Mouse (Mus musculus) frontal cortex, adult (tissue): ENCODE results near the gene Tbxa2r.

Experiments used
- ATAC-seq: cut with Nextera tagmentation; 2 replicates; pipeline ENCODE4 v1.9.2; 2017; ENCODE audit warnings: mild to moderate bottlenecking, moderate library complexity, mixed read lengths; ENCODE audit not compliant: low TSS enrichment

The Tbxa2r gene

DNA sequence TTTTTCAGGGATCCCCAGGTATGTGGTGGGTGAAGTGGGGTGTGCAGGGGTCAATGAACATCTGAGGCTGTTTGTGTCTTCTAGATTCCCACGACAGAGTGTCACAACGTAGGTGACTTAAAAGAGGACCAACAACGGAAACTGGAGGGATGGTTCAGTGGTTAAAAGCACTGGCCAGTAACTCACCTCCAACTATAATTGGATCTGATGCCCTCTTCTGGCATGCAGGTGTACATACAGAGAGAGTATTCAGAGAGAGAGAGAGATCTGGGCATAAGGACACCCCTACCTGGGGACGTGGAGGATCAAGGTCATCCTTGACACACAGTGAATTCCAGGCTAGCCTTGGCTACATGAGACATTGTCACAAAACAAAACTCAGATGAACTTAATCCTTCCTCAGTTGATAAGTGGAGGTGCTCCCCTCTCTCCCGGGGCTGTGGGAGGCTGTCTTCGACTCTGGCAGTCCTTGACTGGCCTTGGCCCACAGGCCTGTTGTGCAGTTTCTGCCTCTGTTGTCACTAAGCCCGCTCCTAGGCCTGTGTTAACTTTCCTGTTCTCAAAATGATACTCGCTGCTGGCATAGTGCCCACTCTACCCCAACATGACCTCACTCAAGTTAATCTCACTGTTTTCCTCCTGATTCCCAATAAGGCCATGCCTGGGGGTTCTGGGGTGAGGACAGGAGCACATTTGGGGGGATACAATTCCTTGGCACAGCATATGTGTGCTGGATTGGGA is 16.1 kb downstream of the Tbxa2r start:
- no peak for ATAC-seq

DNA sequence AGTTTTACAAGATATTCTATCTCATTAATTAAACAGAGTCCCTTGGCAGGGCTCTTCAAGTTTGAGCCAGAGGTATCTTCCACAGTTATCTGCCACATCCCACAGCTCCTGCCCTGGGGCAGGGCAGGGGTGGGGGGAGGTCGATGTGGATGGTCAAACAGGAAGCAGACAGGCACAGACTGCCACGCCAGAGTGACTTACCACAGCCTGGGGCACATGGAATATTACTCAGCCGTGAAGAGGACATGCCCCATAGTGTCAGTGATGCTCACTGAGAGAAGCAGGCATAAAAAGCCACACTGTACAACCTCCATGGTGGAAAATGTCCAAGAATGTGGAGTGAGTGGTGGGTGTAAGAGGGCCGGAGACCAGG is 16.6 kb downstream of the Tbxa2r start:
- ATAC-seq = no peak

DNA sequence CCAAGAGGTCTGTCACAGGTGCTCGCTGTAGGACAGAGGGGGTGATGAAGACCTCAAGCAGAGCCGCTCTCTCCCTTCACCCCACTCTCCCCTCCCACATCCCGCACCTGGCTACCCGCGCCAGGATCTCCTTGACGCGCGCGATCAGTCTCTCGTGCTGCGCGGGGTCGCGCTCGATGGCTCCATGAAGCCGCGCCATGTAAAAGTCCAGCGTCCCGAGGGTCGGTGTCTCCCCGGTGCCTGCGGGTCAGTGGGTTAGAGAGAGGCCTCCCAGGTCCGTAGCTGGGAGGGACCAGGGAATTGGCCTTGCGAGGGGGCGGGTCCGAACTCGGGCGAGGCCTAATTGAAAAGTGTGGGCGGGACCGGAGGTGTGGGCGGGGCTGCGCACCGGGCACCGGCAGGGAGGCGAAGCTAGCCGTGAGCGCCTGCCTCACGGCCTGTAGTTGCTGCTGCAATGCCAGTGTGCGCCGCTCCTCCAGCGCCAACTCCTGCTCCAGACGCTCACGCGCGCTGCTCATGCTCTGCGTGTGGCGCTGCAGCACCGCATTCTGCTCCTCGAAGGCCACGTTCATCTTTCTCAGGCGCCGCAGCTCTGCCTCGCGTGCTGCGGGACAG is 18.0 kb downstream of the Tbxa2r start:
- ATAC-seq = peak; percentile 38

DNA sequence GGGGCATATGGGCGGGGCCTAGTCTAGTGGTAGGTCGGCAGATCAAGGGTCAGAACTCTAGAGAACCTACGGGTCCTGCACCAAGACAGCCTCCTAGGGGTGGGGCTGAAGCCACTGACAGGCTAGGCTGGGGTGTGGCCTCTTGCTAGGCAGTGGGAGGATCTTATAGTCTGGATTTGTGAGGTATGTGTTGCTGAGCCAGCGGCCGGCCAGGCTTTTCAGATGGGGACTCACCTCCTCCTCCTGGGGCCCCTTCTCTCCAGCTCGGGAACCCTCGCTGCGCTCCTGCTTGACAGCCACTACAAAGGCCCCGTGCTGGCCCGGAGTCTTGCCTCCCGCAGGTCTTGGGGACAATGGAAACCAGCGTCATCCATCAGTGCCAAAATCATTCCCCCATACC is 20.6 kb downstream of the Tbxa2r start:
- ATAC-seq = no peak

DNA sequence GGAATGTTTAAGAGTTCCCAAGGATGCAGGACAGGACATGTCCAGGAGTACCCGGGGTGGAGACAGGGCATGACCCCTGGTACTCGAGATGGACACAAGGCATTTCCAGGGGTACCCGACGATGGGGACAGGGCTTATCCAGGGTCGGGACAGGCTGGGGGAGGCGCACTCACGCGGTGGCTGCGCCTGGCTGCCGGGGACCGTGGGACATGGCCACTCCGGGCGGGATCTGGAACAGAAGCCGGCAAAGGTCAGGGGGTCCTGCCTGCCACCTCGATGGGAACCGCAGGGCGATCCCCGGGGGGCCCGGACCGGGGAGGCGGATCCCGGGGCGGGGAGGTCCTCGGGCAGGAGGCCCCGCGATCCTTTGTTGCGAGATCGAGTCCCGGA is 21.4 kb downstream of the Tbxa2r start:
- no peak for ATAC-seq

DNA sequence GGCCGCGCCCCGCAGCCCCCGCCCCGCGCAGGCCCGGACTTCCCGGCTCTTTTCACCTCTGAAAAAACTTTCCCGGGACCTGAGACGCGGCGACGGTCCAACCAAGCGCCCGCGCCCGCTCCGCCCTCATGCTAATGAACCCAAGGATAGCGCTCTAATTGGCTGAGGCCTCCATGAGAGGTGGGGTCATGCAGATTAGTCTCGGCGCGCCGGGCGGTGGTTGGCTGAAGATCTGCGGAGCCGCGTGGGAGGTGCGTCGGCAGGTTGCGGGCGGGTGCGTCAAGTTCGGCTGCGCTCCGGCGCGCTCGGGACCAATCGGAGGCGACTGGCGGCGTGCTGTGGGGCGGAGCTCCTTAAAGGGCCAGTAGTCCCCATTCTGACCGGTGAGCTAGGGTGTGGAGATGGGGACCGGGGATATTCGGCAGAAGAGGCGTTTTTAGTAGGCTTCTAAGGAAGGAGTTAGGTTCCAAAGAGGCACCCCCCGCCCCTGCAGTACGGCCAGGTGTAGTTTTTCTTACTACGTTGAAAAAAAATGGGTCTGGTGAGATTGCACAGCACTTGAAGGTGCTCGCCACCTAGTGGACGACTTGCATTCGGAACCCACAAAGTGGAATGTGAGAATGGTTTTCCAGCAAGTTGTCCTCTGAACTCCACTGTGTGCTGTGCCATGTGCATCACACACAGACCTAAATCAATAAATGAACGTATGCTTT is 22.0 kb downstream of the Tbxa2r start, which contains the start of gene Hmg20b:
TSS of gene Hmg20b (minus strand) at position 130 of the 713 bp plus-strand sequence.
- ATAC-seq = peak; percentile 96

DNA sequence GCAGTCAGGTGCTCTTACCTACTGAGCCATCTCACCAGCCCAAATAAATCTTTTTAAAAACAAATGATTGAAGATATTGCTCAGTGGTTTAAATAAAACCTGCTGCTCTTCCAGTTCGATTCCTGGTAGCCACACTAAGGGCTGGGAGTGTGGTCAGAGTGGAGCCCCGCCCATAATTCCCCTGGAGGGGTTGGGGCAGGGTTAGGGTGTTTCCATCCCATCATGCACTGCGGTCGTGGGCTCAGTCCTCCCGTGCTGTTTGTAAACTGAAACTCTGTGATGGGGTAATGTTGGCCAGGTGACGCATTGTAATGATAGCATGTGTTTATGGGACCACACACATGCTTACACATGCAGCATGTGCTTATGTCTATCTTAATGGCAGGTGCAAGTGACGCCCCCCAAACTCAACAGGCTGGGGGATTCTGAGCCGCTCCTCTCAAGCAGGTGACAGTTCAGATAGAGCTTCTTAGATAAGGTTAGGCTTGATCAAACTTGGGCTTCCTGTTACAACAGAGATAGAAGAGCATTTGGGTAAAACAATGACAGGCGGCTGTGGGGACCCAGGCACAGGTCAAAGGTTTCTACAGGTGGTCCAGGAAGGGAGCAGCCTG is 23.3 kb downstream of the Tbxa2r start:
- ATAC-seq = no peak

DNA sequence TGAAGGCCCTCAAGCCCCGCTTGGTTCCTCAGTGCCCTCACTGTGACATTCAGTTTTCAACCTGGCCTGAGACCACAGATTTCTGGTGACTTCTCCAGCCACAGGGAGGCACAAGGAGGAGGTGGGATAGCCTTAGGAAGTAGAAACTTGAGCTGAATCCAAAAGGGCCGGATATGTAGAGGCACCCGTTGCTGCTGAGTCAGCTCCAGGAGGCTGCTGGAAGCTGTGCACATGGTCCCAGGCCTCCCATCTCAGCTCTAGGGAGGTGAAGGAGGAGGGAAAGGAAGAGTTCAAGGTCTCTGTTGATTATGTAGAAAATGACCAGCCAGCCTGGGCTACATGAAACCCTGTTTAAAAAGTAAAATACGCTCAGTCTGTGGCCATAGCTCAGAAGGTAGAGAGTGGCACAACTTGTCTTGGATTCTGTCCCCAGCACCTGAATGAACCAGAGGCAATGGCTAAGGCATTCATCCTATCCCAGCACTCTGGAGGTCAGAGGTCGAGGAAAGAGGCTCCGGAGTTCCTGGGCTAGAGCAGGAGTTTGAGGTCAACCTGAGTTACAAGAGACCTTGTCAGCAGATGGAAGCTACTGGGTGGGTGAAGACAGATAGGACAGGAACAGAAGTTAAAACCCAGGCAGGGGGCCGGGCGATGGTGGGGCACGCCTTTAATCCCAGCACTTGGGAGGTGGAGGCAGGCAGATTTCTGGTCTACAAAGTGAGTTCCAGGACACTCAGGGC is 26.4 kb downstream of the Tbxa2r start:
- no peak for ATAC-seq

DNA sequence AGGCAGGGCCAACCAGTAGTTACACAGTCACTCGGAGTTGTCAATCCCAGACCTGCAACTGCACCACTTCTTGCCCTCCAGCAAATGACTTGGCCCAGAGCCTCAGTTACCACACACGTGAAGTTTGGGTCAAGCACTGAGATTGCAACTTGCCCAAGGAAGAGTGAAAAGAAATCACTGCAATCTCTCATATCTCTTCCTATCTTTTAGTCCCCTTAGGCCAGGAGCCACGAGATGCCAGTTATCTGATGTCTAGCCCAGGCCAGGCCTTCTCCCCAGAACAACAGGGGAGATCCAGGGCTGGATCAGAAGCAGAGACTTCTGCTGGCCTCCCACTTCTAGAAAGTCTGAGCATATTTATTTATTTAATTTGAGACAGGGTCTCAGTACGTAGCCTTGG is 27.0 kb downstream of the Tbxa2r start:
- no peak for ATAC-seq

DNA sequence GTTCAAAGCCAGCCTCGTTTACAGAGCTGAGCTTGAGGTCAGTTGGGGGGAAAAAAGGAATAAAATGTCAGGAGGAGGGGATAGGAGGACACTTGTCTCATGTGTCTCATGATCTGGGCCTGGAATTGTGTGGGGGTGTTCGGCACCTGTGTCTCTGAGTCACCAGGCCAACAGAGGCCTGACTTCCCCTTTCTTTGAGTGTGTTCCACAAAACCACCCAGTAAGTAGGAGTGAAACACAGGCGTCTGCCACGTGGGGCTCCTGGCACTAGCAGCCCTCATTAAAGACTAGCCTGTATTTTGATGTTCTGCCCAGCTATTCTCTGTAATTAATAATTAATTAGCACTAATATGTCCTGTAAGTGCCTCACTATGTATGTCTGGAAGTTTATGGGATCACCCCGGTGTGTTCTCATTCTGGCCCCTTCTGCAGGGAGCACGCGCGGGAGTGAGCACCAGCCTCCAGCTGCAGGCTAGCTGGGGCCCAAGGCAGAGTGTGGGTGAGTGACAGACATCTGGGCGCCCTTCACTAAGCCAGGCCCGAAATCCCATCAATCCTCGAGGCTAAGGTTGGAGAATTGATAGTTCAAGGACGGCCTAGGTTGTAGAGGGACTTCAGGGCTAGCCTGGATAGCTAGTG is 27.9 kb downstream of the Tbxa2r start:
- no peak for ATAC-seq

DNA sequence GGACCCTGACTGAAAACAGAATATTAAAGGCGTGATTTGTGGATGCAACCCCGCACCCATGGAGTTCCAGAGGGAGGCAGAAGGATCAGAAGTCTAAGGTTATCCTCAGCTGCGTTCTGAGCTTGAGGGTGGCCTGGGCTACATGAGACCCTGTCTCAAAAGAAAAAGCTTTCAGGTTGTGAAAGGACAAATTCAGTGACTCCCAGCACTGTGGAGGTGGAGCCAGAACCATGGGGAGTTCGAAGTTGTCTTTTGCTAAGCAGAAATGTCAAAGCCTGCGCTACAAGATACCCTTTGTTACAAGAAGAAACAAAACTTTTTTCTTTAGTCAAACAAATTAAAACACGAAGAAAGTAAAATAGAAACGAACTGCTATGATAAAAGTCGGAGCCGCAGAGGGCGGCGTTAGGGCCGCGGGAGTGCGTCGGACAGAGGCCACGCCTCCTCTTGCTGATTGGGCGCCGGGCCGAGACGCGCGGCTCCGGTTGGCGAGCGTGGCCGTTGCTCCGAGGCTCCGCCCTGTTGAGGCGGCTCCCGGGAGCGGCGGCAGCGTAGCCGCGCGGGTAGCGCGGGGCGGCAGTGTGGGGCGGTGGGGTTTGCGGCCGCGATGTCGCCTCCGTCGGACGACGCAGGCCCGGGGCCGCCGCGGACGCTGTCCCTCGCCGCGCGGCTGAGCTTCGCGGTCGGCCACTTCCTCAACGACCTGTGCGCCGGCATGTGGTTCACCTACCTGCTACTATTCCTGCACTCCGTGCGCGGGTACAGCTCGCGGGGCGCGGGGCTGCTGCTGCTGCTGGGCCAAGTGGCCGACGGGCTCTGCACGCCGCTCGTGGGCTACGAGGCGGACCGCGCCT is 28.7 kb downstream of the Tbxa2r start, which contains the start of gene Mfsd12:
TSS of gene Mfsd12 (plus strand) at position 501 of the 854 bp plus-strand sequence.
- peak; percentile 91 for ATAC-seq

DNA sequence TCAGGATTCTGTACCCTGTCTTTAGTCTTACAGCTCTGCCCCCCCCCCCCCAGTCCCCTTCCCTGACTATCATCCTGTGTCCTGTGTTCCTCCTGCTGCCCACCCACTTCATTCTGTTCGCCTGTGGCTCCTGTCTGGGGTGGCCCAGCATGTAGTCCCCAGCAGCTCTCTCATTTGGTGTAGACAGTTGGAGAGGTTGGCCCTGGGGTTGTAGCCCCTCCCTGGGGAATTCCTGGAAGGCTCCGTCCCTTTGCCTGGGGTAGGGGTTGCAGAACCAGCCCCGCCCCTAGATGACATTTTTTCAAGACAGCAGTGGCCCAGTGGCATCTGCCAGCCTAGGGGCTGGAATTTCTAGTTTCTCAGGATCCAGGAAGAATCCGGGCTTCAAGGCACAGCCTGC is 29.7 kb downstream of the Tbxa2r start:
- ATAC-seq = no peak

DNA sequence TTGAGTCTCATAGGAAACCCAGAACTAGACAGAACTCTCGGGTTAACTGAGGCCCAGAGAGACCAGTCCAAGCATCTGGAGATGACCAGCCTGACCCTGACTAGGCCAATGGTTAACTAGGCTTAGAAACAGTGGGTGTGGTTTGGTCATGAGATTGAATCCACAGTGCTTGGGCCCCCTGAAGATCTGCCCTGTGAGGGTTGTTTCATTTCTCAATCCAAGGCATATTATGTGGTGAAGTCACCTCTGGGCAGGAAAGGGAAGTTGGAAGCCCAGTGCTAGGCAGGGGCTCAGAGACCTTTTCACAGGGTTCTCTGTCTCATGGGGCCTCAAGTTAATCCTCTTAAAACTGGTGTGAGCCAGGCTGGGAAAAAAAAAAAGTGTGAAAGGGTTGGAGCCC is 30.3 kb downstream of the Tbxa2r start:
- no peak for ATAC-seq

DNA sequence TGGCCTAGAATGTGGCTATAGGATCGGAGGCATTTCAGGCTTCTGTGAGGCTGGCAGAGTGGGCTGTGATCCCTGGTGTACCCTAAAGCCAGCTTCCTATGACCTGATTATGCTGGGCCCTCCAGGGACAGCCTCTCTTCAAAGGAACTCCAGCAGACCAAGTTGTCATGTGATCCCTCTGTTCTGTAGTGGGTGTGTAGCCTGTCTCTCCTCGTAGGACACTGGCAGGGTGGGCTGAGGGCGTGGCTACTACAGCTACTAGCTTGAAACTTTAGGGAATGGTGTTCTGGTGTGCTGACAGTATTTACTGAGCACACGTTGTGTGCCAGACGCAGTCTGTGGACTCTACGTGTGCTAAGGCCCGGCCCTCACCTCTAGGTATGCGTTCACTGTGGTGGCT is 32.2 kb downstream of the Tbxa2r start:
- no peak for ATAC-seq

DNA sequence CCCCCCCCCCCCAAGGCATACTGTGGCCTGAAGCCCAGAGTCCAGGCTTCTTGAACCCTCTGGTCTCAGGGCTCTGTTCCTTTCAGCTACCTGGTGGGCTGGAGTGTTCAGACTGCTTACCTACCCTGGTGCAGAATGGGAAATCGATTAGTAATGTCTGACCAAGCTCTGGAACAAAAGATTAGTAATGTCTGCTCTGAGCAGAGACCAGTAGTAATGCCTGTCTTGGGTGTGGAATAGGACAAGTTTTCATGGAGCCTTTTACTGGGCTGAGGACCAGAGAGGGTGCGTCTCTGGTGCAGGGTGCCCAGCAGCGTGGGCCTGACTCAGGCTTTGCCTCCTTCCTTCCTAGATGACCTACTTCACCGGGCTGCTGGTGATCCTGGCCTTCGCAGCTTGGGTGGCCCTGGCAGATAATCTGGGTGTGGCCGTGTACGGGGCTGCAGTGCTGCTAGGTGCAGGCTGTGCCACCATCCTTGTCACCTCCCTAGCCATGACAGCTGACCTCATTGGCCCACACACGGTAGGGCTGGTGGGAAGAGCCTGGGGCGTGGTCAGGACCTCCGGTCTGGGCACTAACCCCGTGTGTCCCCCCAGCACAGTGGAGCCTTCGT is 33.9 kb downstream of the Tbxa2r start:
- ATAC-seq = no peak

DNA sequence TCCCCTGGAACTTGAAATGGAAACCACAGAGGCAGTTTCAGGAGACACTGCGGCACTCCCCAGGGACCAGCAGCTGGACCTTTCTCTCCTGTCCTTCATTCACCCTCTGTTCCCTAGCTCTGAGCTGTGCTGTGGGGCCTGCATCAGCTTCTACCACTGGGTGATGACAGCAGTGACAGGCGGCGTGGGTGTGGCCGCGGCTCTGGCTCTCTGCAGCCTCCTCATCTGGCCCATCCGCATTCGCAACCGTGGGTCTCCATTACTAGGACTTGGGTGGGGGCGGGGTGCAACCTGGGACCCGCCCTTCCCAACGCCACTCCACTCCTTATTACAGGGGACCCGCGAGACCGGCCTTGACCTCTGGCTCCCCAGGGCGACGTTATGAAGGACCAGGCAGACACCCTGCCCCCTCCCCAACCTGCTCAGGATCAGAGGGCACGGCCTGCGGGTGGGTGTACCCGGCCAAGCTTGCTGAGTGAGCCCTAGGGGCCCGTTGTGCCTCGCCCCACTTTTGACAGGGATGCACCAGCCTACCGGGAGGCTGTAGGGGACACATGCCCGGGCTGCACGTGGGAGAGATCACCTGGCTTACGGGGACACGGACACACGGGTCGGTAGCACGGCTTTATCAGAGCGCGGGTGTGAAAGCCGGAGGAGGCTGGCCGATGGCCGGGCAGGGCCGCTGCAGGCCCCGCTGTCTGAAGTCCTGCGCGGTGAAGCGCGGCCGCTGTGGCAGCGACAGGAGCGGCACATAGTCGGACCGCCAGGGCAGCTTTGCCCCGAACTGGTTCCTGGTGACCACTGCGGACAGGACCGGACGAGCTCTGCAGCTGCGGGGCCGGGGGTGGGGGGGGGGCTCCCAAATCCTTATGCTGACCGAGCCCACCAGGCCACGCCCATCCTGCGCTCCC is 35.2 kb downstream of the Tbxa2r start:
- ATAC-seq = 0 out of 2 replicates have a peak, but pooled peaks have one; percentile 14

DNA sequence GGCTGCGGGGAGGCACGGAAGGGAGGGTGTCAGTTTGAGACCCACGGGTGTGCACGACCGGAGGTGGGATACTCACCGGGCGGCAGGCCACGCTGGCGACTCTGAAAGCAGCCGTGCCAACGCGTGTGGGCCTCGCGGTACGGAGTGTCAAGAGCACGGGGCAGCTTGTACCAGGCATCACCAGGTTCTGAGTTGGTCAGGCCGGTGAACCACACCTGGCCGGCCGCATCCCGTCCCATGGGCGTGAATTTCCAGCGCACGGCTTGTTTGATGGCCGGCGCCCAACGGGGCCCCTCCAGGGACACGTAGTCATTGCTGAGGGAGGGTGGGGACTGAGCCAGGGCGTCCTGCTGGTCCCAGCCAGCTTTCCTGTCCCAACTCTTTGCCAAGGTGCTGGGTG is 36.1 kb downstream of the Tbxa2r start:
- ATAC-seq = no peak; the same call in 1 of the 2 replicates

DNA sequence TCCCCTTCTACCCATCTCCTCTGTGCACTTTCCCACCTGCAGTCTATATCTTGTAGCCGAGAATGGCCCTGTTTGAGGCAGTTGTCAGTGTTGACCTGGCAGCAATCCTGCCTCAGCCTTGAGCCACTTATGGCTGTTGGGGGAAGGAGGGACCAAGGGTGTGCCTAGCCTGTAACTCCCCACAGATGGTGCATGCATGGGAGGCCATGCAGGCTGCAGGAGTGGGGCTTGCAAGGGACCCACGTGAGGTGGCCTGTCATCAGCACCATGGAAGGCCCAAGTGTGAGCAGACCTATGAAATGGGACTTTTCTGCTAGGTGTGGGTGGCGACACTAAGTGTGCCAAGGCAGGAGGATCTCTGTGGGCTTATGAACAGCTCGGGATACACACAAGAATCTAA is 36.5 kb downstream of the Tbxa2r start:
- ATAC-seq = peak; percentile 56
